Mouse (Mus musculus) heart, postnatal 0 days (tissue): ENCODE data around the gene Stk11. TPM values are rescaled to one million over a fixed set of nuclear protein-coding genes. Genes with fewer than 3 reads are reported as not detected.

Source experiments
- ATAC-seq: fragments of 200-750 bp; cut with Nextera tagmentation; 2 replicates; pipeline ENCODE4 v1.8.0; 2017; ENCODE audit warnings: low read depth, moderate number of reproducible peaks, moderate library complexity; ENCODE audit not compliant: insufficient read depth
- DNase-seq: peaks from one replicate; pipeline ENCODE4 v3.0.0-alpha.2; 2016; ENCODE audit warnings: low spot score
- H3K27ac ChIP-seq: fragments of 300-500 bp; sonication (generic); 2 replicates; pipeline ENCODE4 v1.5.1; 2014; ENCODE audit warnings: low read depth, mild to moderate bottlenecking
- H3K27me3 ChIP-seq: fragments of 300-500 bp; sonication (generic); 2 replicates; pipeline ENCODE4 v1.6.1; 2014; ENCODE audit warnings: low read length, mixed read lengths; ENCODE audit not compliant: control insufficient read depth, insufficient read depth
- H3K36me3 ChIP-seq: fragments of 300-500 bp; sonication (generic); replicated peaks from 2 replicates; pipeline ENCODE4 v1.6.1; 2014; ENCODE audit warnings: low read length, mixed read lengths; ENCODE audit not compliant: control insufficient read depth, insufficient read depth
- H3K4me1 ChIP-seq: fragments of 300-500 bp; sonication (generic); 2 replicates; pipeline ENCODE4 v1.6.1; 2014; ENCODE audit warnings: antibody characterized with exemption; ENCODE audit not compliant: control insufficient read depth, insufficient read depth
- H3K4me2 ChIP-seq: fragments of 300-500 bp; sonication (generic); 2 replicates; pipeline ENCODE4 v1.6.1; 2014; ENCODE audit warnings: low read depth, mild to moderate bottlenecking, low read length, moderate library complexity
- H3K4me3 ChIP-seq: fragments of 300-500 bp; sonication (generic); 2 replicates; pipeline ENCODE4 v1.5.1; 2014; ENCODE audit warnings: low read depth, low read length
- H3K9ac ChIP-seq: fragments of 300-500 bp; sonication (generic); replicated peaks from 2 replicates; pipeline ENCODE4 v1.6.1; 2014; ENCODE audit warnings: low read depth, low read length, mixed read lengths
- H3K9me3 ChIP-seq: fragments of 300-500 bp; sonication (generic); replicated peaks from 2 replicates; pipeline ENCODE4 v1.6.1; 2016; ENCODE audit warnings: low read length; ENCODE audit not compliant: control insufficient read depth
- CTCF ChIP-seq: IDR thresholded peaks from 2 replicates; pipeline ENCODE4 v1.5.1; 2016; ENCODE audit warnings: antibody characterized with exemption, control low read depth, low read depth
- EP300 ChIP-seq: IDR thresholded peaks from 2 replicates; pipeline ENCODE4 v1.6.1; 2016; ENCODE audit warnings: antibody characterized with exemption, low read depth
- WGBS: fragments of 180-500 bp; shearing (Covaris S2); extraction: QIAGEN DNeasy Blood & Tissue Kit; methylation state at CpG from one replicate; pipeline ENCODE4 v1.1.7; 2014; 5-methylcytosine and 5-hydroxymethylcytosine counted together
- polyA plus RNA-seq: library from polyadenylated mRNA; unstranded; fragments of >200 nt; fragmentation: Nextera tagmentation; extraction: Ambion mirVana; gene quantifications from 2 replicates; pipeline ENCODE4 v1.2.1, GENCODE M21; 2015
- total RNA-seq: library from RNA; depleted of rRNA; stranded (reverse); fragments of >200 nt; gene quantifications from 2 replicates; pipeline ENCODE4 v1.2.3, GENCODE M21; 2014; ENCODE audit warnings: low replicate concordance

Stk11 gene
- total and polyA plus RNA-seq, 2 experiments from 2014 or later, result 10.8 to 40.3 TPM

DNA sequence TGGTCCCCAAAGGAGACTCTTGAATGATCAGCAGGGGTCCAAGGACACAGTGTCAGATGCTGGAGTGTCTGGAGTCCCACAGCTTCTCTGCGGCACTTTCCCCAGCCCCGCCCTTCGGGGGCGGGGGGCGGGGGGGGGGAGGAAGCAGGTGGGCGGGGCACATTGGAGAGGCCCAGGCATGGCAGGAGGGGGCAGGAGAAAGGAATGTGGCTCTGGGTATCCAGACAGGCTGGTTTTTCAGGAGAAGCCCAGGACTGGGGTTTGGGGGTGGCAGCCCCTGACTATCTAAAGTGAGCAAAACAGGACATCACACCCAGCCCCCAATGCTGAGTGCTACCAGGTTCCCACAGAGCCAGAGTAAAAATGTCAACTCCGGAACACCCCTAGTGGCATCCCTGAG is 18.3 kb upstream of the Stk11 start:
- peak; percentile 42; the same call in 1 of the 2 replicates for ATAC-seq
- WGBS, result 9% methylated on average over 7 of the region's 7 CpGs
- no peaks in the 10 kb centered on the region for H3K9me3 ChIP-seq

DNA sequence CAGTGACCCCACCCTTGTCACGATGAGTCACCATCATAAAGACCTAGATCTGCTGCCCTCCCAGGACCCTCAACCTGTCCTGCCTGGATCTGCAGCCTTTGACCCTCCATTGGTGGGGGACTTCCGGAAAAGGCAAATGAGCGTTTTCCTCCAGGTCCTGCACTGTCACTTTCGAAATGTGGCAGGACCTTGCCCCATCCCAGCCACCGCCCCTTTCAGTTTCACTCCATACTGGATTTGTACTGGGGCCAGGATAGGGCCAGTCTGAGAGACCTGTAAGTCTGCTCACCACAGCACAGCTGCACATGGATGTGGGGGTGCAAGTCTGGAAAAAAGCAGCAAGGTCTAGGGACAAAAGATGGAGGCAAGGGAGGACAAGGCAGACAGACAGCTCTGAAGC is 17.0 kb upstream of the Stk11 start:
- no peaks in the 10 kb centered on the region for H3K36me3 ChIP-seq
- no peak overlapping the region for H3K27ac ChIP-seq
- no peak for TF ChIP-seq CTCF
- TF ChIP-seq EP300, result no peak
- 72% methylated on average over 5 of the region's 5 CpGs for WGBS
- H3K9ac ChIP-seq, result no peak overlapping the region
- DNase-seq, result no peak
- H3K4me1 ChIP-seq, result peaks cover 55% of the 10 kb centered on the region
- no peak overlapping the region for H3K4me2 ChIP-seq
- no peaks in the 10 kb centered on the region for H3K27me3 ChIP-seq
- no peaks in the 10 kb centered on the region for H3K9me3 ChIP-seq
- ATAC-seq, result no peak
- no peak overlapping the region for H3K4me3 ChIP-seq

More for the DNA sequence above, 18.3 kb upstream of the Stk11 start:
- no peak for TF ChIP-seq CTCF
- TF ChIP-seq EP300, result no peak
- Histone ChIP-seq H3K4me1 (peaks cover 55% of the 10 kb centered on the region), H3K36me3 (no peaks in the 10 kb centered on the region), H3K27me3 (no peaks in the 10 kb centered on the region), H3K27ac (no peak overlapping the region), H3K9ac (peak overlapping the region; percentile 28; the same call in 1 of the 2 replicates), H3K4me3 (no peak overlapping the region), H3K4me2 (no peak overlapping the region)
- DNase-seq, result peak; percentile 36

DNA sequence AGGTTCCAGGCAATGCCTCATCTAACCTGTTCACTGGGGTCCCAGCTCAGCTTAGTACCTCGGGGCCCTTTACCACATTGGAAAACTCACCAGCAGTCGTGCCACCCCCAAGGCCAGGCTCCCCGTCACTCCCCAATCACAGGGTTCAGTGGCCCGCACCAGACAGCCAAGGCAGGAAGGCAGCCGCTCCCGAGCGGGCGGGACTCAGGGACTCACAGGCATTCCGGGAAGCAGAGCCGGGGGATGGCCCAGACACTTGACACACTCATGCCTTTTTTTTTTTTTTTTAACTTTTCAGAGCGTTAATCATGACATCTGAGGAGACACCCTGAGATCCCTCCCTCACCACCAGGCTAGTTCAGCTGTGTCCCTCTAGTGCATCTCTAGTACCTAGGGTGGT is 14.6 kb upstream of the Stk11 start:
- no peak for ATAC-seq
- H3K4me3 ChIP-seq, result peak overlapping the region; percentile 77
- H3K27me3 ChIP-seq, result no peaks in the 10 kb centered on the region
- no peak overlapping the region for H3K27ac ChIP-seq
- H3K4me1 ChIP-seq, result peaks cover 37% of the 10 kb centered on the region
- H3K9me3 ChIP-seq, result no peaks in the 10 kb centered on the region
- TF ChIP-seq EP300 (no peak), CTCF (no peak)
- H3K9ac ChIP-seq, result no peak overlapping the region
- H3K4me2 ChIP-seq, result peak overlapping the region; percentile 96
- H3K36me3 ChIP-seq, result no peaks in the 10 kb centered on the region
- 30% methylated on average over 11 of the region's 11 CpGs for WGBS
- DNase-seq, result no peak

DNA sequence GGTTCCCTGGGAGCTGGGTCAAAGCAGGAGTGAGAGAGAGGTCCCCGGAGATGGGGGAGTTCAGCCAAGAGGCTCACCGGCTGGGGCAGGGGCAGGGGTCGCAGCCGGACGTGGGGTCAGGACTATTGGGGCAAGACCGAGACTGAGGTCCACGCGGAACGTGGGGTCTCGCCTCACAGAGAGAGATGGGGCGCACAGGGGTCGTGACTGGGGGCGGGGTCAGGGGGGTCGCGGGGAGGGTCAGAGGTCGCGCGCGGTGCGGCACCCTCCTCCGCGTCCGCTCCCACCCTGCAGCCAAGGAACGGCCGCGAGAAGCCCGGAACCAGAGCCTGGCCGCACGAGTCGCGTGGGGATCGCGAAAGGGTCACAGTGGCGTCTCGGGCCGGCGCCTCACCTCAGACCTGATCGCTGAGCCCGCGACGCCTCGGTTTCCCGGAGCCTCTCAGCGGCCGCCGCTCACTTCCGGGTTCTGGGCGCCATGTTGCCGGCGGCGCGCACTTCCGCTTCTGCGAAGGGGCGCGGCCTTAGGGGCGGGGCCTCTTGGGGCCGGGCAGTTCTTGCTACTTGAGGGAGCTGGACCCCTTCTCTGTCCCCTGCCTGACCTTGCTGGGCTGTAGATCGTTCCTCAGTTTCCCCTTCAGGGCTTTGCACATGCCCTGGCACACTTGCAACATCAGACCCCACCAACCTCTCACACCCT is 13.2 kb upstream of the Stk11 start:
- peak; percentile 79 for DNase-seq
- peak; percentile 89 for ATAC-seq
- H3K9me3 ChIP-seq, result no peaks in the 10 kb centered on the region
- WGBS, result under 1% methylated on average over 54 of the region's 59 CpGs
- TF ChIP-seq CTCF, result no peak
- TF ChIP-seq EP300, result peak; percentile 53; the same call in 1 of the 2 replicates
- peak overlapping the region; percentile 76 for H3K27ac ChIP-seq
- H3K27me3 ChIP-seq, result no peaks in the 10 kb centered on the region
- no peaks in the 10 kb centered on the region for H3K36me3 ChIP-seq
- peak overlapping the region; percentile 96 for H3K4me2 ChIP-seq
- H3K4me1 ChIP-seq, result peaks cover 25% of the 10 kb centered on the region
- H3K9ac ChIP-seq, result peak overlapping the region; percentile 83
- H3K4me3 ChIP-seq, result peak overlapping the region; percentile 77

DNA sequence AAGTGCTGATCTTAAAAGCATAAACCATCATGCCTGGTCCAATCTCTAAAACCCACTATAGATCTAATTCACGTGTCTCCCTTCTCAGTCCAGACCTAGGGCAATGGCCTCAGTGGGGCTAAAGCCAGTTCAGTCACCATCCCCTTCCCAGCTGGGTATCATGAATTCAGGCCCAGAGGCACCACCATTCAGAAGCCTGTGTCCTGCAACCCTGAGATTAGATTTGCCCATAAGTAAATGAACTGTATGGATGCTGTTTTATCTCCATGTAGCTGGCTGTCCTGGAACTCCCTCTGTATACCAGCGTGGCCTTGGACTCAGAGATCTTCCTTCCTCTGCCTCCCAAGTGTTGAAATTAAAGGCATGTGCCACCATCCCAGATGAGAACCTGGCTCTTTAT is 12.6 kb upstream of the Stk11 start:
- WGBS, result 84% methylated on average over 2 of the region's 2 CpGs
- no peak overlapping the region for H3K4me3 ChIP-seq
- ATAC-seq (no peak), DNase-seq (no peak)
- H3K4me1 ChIP-seq, result peaks cover 20% of the 10 kb centered on the region
- H3K4me2 ChIP-seq, result peak overlapping the region; percentile 96; the same call in 1 of the 2 replicates
- H3K27me3 ChIP-seq, result no peaks in the 10 kb centered on the region
- TF ChIP-seq EP300 (no peak), CTCF (no peak)
- no peaks in the 10 kb centered on the region for H3K9me3 ChIP-seq
- peak overlapping the region; percentile 76 for H3K27ac ChIP-seq
- no peaks in the 10 kb centered on the region for H3K36me3 ChIP-seq
- no peak overlapping the region; the same call in 1 of the 2 replicates for H3K9ac ChIP-seq

DNA sequence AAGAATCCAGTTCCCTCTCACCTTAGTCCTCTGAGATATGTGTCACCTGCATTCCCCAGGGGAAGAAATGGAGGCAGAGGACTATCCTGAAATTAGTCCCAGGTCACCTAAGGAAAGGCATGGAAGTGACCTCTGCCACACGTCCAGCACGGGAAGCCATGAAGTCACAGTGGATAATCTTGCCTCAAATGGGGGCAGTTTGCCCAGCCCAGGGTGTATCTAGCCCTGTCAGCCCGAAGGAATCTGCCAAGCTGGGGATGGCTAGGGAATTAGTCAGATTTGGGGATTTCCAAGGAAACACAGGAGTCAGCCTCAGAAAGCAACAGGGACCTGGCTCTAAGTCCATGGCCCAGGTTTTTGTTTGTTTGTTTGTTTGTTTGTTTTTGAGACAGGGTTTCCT is 11.4 kb upstream of the Stk11 start:
- Histone ChIP-seq H3K9ac (no peak overlapping the region), H3K27me3 (no peaks in the 10 kb centered on the region), H3K4me2 (no peak overlapping the region), H3K4me3 (no peak overlapping the region), H3K9me3 (no peaks in the 10 kb centered on the region), H3K4me1 (peaks cover 20% of the 10 kb centered on the region), H3K27ac (no peak overlapping the region), H3K36me3 (no peaks in the 10 kb centered on the region)
- no peak for DNase-seq
- WGBS, result 74% methylated on average over 3 of the region's 3 CpGs
- no peak for TF ChIP-seq EP300
- TF ChIP-seq CTCF, result no peak
- no peak for ATAC-seq
